ENCODE assay signal across 12 mouse cellular contexts in the genomic region with DNA sequence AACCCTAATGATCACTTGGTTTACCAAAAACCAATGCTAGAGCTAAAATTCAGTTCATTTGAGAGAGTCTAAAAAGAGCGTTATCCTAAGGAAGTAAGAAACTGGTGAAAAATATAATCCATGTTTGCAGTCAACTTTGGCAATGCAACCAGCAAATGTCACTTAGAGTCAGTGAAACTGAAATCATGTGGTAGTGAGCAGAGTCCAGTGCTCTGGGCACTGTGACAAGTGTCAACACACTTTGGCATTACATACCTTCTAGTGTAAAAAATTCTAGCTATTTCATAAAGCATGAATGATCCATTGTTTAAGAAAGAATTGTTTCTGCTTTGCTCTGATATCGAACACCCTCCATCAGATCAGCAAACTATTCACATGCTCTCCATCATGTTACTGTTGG.
DNase-seq lines count a peak whose midpoint lies in the region.
"Had no signal": no experiment of that assay in that cellular context is flagged by ENCODE, and none has a peak within 500 bp of the region (broad histone marks: within the 10 kb centered on the region; RNA-seq: fewer than 3 reads in every experiment).

No protein-coding gene starts in this region.

- intact Hi-C loops in left cerebral cortex, postnatal 4 days (cut with DNase I): no loop called here
- intact Hi-C loops in left cerebral cortex, postnatal 14 days (cut with DNase I): no loop called here

- peak; percentile 3 for DNase-seq in adrenal gland, postnatal 14 days
- DNase-seq in adrenal gland, postnatal 25 days: no peak
- DNase-seq in left cerebral cortex, postnatal 4 days: peak; percentile 5
- no peak for DNase-seq in left cerebral cortex, postnatal 14 days (ENCODE audit: low spot score in 2 of 2)
- DNase-seq in NIH3T3 (ENCODE audit: low read depth): peak; percentile 26
- DNase-seq in right cerebral cortex, postnatal 36 days (ENCODE audit: low spot score in 2 of 2): no peak
- no peak for DNase-seq in B cell, adult 2 months
- DNase-seq: cerebellum, adult 18-20 months; cerebellum, adult 9-11 months; gastrocnemius, adult 2 months; gastrocnemius, postnatal 25 days; heart, postnatal 36 days had no signal

Comparison
In these comparisons a context has a peak if more than half of its experiments do, and no peak if none do; other contexts are left out.
1. DNase-seq: peak in adrenal gland, postnatal 14 days (single experiment), left cerebral cortex, postnatal 4 days (single experiment) and NIH3T3 (single experiment); none in adrenal gland, postnatal 25 days (single experiment), left cerebral cortex, postnatal 14 days (0 of 2), right cerebral cortex, postnatal 36 days (0 of 2) and B cell, adult 2 months (0 of 2).